Mouse (Mus musculus): ENCODE measurements at regions not wholly inside any gene's neighbourhood (a gene's known extent, or its start where the extent isn't known, plus 50 kb on each side); places are given as distances from the start of the nearest gene placed in this dataset.

DNA sequence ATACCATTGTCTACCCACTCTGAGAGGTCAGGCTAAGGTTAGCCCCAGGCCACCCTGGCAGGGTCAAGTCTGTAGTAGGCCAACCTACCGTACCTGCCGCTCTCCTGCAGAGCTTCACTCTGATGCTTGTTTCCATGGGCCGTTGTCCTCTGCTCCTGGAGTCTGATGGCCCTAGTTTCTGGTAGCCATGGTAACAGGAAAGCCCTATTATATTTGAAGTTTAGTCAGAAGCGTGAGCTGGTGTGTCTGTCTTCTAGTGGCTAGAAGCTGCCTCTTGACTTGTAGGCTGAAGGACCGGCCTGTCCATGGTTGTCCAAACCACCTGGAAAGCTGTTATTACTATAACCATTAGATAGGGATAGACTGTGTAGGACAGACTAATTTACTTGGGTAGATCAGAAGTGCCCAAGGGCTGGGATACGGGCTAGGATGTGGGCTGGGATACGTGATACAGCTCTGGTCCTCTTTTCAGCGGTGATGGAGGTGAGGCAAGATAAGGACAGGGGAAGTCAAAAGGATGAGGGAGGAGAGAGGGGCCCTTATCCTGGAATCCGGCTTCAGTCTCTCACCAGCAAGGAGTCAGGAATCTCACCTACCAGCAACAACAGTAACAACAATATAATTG, 58.5 kb upstream of the Zfp706 start:
- H3K27me3 ChIP-seq (ENCODE audit: control insufficient read depth, insufficient read depth, low read length): no peaks in the 10 kb centered on the region
- no peak overlapping the region for H3K4me2 ChIP-seq (ENCODE audit: low read depth, low read length)
- no peaks in the 10 kb centered on the region for H3K4me1 ChIP-seq (ENCODE audit: control insufficient read depth, insufficient read depth, low read length)
- ATAC-seq (replicated peaks; ENCODE audit: extremely low read depth, insufficient read depth, low FRiP score): no peak
- H3K36me3 ChIP-seq (ENCODE audit: control insufficient read depth, insufficient read depth): no peaks in the 10 kb centered on the region
- H3K9me3 ChIP-seq (replicated peaks; ENCODE audit: control insufficient read depth, low read length): no peaks in the 10 kb centered on the region
- 75% methylated on average over 9 of the region's 9 CpGs for WGBS
- H3K9ac ChIP-seq (ENCODE audit: low read length): no peak overlapping the region
- no peak overlapping the region for H3K27ac ChIP-seq (ENCODE audit: low read length)
- no peak overlapping the region for H3K4me3 ChIP-seq (ENCODE audit: low read length)

- 80% methylated on average over 6 of the region's 6 CpGs for WGBS
- Histone ChIP-seq H3K4me2 (ENCODE audit: low read depth, low read length) (no peak overlapping the region), H3K27ac (ENCODE audit: low read length) (no peak overlapping the region), H3K36me3 (ENCODE audit: control insufficient read depth, insufficient read depth) (no peaks in the 10 kb centered on the region), H3K27me3 (ENCODE audit: control insufficient read depth, insufficient read depth, low read length) (no peaks in the 10 kb centered on the region), H3K9ac (ENCODE audit: low read length) (no peak overlapping the region), H3K4me1 (ENCODE audit: control insufficient read depth, insufficient read depth, low read length) (no peaks in the 10 kb centered on the region), H3K4me3 (ENCODE audit: low read length) (no peak overlapping the region), H3K9me3 (replicated peaks; ENCODE audit: control insufficient read depth, low read length) (no peaks in the 10 kb centered on the region)
- no peak for ATAC-seq (replicated peaks; ENCODE audit: extremely low read depth, insufficient read depth, low FRiP score)
These were observed 57.8 kb upstream of the Zfp706 start for GRCm38 (mm10) chr15:37065408-37065807.

DNA sequence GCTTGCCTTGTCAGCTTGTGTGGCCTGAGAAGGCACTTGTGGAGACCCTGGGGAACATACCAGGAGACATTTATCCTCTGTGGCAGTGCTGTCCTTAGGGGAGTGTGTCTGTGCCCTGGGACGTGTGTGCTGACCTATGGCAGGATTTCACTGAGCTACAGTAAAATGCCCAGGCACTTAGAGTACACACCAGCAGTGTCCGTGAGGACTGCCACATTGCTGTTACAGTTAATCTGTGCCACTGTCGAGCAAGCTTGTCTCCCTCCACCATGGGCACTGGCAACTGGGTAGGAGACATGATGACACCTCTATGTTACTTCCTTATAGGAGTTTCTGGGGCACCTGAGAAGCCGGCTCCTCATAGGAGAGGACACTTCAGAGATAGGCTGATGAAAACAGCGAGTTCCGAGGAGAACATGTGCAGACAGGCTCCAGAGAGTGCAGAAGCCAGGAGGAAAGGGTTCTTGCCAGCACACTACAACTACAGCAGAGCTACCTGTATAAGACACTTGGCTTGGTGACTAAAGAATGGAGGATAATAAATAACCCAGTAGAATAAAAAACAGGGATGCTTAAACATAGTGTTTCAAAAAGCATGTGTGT, 56.3 kb upstream of the Zfp706 start:
- no peaks in the 10 kb centered on the region for H3K9me3 ChIP-seq (replicated peaks; ENCODE audit: control insufficient read depth, low read length)
- no peaks in the 10 kb centered on the region for H3K27me3 ChIP-seq (ENCODE audit: control insufficient read depth, insufficient read depth, low read length)
- 74% methylated on average over 6 of the region's 6 CpGs for WGBS
- H3K4me2 ChIP-seq (ENCODE audit: low read depth, low read length): no peak overlapping the region
- no peak overlapping the region for H3K27ac ChIP-seq (ENCODE audit: low read length)
- no peak overlapping the region for H3K4me3 ChIP-seq (ENCODE audit: low read length)
- H3K4me1 ChIP-seq (ENCODE audit: control insufficient read depth, insufficient read depth, low read length): no peaks in the 10 kb centered on the region
- no peak overlapping the region for H3K9ac ChIP-seq (ENCODE audit: low read length)
- ATAC-seq (replicated peaks; ENCODE audit: extremely low read depth, insufficient read depth, low FRiP score): no peak
- no peaks in the 10 kb centered on the region for H3K36me3 ChIP-seq (ENCODE audit: control insufficient read depth, insufficient read depth)

- H3K9ac ChIP-seq (ENCODE audit: low read length): no peak overlapping the region
- WGBS: 82% methylated on average over 7 of the region's 7 CpGs
- no peak for ATAC-seq (replicated peaks; ENCODE audit: extremely low read depth, insufficient read depth, low FRiP score)
- no peaks in the 10 kb centered on the region for H3K4me1 ChIP-seq (ENCODE audit: control insufficient read depth, insufficient read depth, low read length)
- H3K4me2 ChIP-seq (ENCODE audit: low read depth, low read length): no peak overlapping the region
- no peak overlapping the region for H3K27ac ChIP-seq (ENCODE audit: low read length)
- H3K9me3 ChIP-seq (replicated peaks; ENCODE audit: control insufficient read depth, low read length): no peaks in the 10 kb centered on the region
- H3K36me3 ChIP-seq (ENCODE audit: control insufficient read depth, insufficient read depth): no peaks in the 10 kb centered on the region
- H3K27me3 ChIP-seq (ENCODE audit: control insufficient read depth, insufficient read depth, low read length): no peaks in the 10 kb centered on the region
- H3K4me3 ChIP-seq (ENCODE audit: low read length): no peak overlapping the region
These were observed 55.0 kb upstream of the Zfp706 start for GRCm38 (mm10) chr15:37062585-37062984.

DNA sequence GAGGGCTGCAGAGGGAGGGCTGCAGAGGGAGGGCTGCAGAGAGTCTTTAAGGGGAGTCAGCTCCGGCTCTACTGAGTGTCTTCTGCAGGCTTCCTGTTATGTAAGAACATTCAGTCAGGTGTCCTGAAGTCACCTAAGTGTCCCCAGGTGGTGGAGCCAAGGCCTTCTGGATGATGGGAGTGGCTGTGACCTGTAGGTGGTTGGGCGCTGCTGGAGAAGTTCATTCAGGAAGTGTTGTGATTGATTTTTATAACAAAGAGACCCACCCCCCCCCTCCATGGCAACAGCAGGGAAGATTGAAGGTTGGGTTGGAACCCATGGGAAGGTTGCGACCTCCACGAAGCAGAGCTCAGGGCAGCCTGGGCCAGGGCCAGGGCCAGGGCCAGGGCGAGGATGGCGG, 53.9 kb upstream of the Zfp706 start:
- H3K4me2 ChIP-seq (ENCODE audit: low read depth, low read length): no peak overlapping the region
- no peak overlapping the region for H3K9ac ChIP-seq (ENCODE audit: low read length)
- H3K27me3 ChIP-seq (ENCODE audit: control insufficient read depth, insufficient read depth, low read length): no peaks in the 10 kb centered on the region
- no peaks in the 10 kb centered on the region for H3K9me3 ChIP-seq (replicated peaks; ENCODE audit: control insufficient read depth, low read length)
- no peak for ATAC-seq (replicated peaks; ENCODE audit: extremely low read depth, insufficient read depth, low FRiP score)
- H3K36me3 ChIP-seq (ENCODE audit: control insufficient read depth, insufficient read depth): no peaks in the 10 kb centered on the region
- 90% methylated on average over 6 of the region's 6 CpGs for WGBS
- no peaks in the 10 kb centered on the region for H3K4me1 ChIP-seq (ENCODE audit: control insufficient read depth, insufficient read depth, low read length)
- H3K27ac ChIP-seq (ENCODE audit: low read length): no peak overlapping the region
- no peak overlapping the region for H3K4me3 ChIP-seq (ENCODE audit: low read length)

GRCm38 (mm10) chr15:37060831-37061230, 53.3 kb upstream of the Zfp706 start:
- Histone ChIP-seq H3K27ac (ENCODE audit: low read length) (no peak overlapping the region), H3K4me2 (ENCODE audit: low read depth, low read length) (no peak overlapping the region), H3K36me3 (ENCODE audit: control insufficient read depth, insufficient read depth) (no peaks in the 10 kb centered on the region), H3K9me3 (replicated peaks; ENCODE audit: control insufficient read depth, low read length) (no peaks in the 10 kb centered on the region), H3K9ac (ENCODE audit: low read length) (no peak overlapping the region), H3K27me3 (ENCODE audit: control insufficient read depth, insufficient read depth, low read length) (no peaks in the 10 kb centered on the region), H3K4me1 (ENCODE audit: control insufficient read depth, insufficient read depth, low read length) (no peaks in the 10 kb centered on the region), H3K4me3 (ENCODE audit: low read length) (no peak overlapping the region)
- ATAC-seq (replicated peaks; ENCODE audit: extremely low read depth, insufficient read depth, low FRiP score): no peak
- 81% methylated on average over 6 of the region's 6 CpGs for WGBS

Data from heart, embryonic 16.5 days (tissue).